Mouse (Mus musculus): ENCODE measurements around the gene Lrp3. TPM values are rescaled to one million over a fixed set of nuclear protein-coding genes. Genes with fewer than 3 reads are reported as not detected.
"Not testable (repeated sequence)": the region's sequence is repeated elsewhere in the genome, so short reads cannot be mapped to it uniquely, and the experiment has no call there.

The Lrp3 gene
- not detected in 2 replicates for total RNA-seq (2014; fragmentation: Nextera tagmentation)
- total RNA-seq (2017), result 0.06 and 0.16 TPM in 2 replicates
- polyA plus RNA-seq (2012), result not detected in 2 replicates

DNA sequence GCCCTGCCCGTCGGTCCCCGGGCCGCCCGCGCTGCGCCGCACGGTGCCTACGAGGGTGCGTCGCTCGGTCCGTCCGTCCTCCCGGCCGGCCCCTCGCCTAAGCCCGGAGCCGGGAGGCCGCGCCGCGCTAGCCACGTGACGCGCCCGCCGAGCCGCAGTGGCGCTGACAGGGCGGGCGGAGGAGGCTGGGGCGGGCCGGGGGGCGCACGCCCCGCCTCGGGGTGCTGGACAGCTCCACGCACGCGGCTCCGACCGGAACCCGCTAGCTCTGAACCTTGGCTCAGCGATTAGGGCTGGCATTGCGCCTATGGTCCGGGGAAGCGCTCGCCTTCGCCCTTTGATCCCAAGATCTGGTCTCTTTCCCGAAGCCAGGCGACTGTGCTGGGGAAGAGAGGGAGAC lies at the start of gene Lrp3:
TSS of gene Lrp3 (minus strand) at position 274 of the 400 bp plus-strand sequence.
- Histone ChIP-seq H3K36me3 (replicated peaks) (no peaks in the 10 kb centered on the region), H3K4me1 (ENCODE audit: insufficient read depth, low read depth, low read length) (no peaks in the 10 kb centered on the region), H3K4me3 (ENCODE audit: low read depth, low read length) (no peak within 1 kb of the TSS), H3K27me3 (ENCODE audit: insufficient read depth, low read length) (no peaks in the 10 kb centered on the region), H3K9me3 (replicated peaks) (peaks cover 8% of the 10 kb centered on the region; the same call in 1 of the 2 replicates)
- TF ChIP-seq GATA2 (IDR thresholded peaks at IDR 0.05; ENCODE audit: borderline replicate concordance, low read depth, low read length), result no peak
- TF ChIP-seq CTCF (IDR thresholded peaks at IDR 0.05; ENCODE audit: low read depth, low read length), result no peak
- TF ChIP-seq POLR2AphosphoS5 (IDR thresholded peaks at IDR 0.05; ENCODE audit: insufficient replicate concordance, low read depth, low read length), result no peak
- TF ChIP-seq TAL1 (conservative IDR thresholded peaks at IDR 0.05; ENCODE audit: low read depth, low read length), result no peak
- ATAC-seq (ENCODE audit: extremely low read depth, insufficient number of reproducible peaks, low FRiP score, poor library complexity, severe bottlenecking), result no peak
- DNase-seq (ENCODE audit: low spot score), result no peak

DNA sequence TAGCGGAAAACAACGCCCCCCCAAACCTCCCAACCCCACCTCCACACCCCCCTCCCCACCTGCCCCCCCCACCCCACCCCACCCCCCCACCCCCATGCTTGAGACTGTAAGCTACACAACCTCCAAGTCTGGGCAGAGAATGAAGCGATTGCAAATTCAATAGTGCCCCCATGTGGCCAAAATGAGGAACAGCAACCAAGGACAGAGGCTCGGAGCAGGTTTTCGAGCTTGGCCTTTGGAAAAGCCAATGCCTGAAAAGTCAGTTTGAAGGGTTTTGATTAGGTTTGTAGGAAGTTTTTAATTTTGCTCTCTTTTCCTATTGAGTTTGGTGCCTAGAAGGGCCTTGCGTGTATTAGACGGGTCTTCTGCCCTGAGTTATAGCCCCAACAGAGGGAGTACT lies 49.4 kb upstream of the Lrp3 start:
- no peaks in the 10 kb centered on the region for H3K9me3 ChIP-seq (replicated peaks)
- no peaks in the 10 kb centered on the region for H3K36me3 ChIP-seq (replicated peaks)
- H3K27me3 ChIP-seq (ENCODE audit: insufficient read depth, low read length), result peaks cover 10% of the 10 kb centered on the region; the same call in 1 of the 2 replicates
- DNase-seq (ENCODE audit: low spot score) (peak; percentile 33), ATAC-seq (ENCODE audit: extremely low read depth, insufficient number of reproducible peaks, low FRiP score, poor library complexity, severe bottlenecking) (no peak)
- TF ChIP-seq CTCF (IDR thresholded peaks at IDR 0.05; ENCODE audit: low read depth, low read length) (peak; percentile 52), GATA1 (IDR thresholded peaks at IDR 0.05; ENCODE audit: borderline replicate concordance, low read length) (no peak), POLR2AphosphoS5 (IDR thresholded peaks at IDR 0.05; ENCODE audit: insufficient replicate concordance, low read depth, low read length) (no peak)
- no peaks in the 10 kb centered on the region for H3K4me1 ChIP-seq (ENCODE audit: insufficient read depth, low read depth, low read length)
- no peak overlapping the region for H3K4me3 ChIP-seq (ENCODE audit: low read depth, low read length)

DNA sequence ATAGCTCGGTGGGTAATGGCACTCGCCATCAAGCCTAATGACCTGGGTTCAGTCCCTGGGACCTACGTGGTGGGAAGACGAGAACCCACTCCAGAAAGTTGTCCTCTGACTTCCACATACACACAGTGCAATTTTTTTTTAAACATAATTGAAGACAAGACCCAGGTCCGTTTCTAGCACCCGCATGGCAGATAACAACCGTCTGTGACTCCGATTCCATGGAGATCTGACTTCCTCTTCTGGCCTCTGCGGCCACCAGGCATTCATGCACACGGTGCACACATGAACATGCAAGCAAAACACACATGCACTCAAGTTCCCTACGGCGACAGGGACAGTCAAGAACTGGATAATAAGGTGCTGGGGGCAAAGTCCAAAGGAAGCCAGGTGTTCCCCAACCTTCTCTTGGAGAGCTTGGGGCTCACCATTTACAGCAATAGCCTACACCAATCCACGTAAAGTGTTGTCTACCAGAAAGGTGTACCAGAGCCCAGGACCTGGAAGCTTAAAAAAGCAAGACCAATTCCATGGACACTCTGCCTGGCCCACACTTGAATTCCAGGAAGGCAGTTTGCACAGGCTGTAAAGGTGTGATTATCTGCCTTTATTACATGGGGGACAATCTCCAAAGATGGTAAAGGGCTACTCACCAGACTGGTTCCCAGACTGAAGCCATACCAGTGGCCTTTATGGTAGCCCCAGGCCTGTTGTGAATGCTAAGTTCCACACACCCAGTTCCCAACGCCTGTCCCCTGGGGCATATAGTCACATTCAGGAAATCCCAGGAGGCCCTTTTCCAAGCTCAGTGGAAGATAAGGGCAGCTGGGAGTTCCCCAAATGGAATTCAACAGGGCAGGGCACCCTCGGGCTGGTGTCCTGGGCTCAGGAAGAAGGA lies 48.5 kb upstream of the Lrp3 start:
- no peak for ATAC-seq (ENCODE audit: extremely low read depth, insufficient number of reproducible peaks, low FRiP score, poor library complexity, severe bottlenecking)
- H3K9me3 ChIP-seq (replicated peaks), result no peaks in the 10 kb centered on the region
- no peaks in the 10 kb centered on the region for H3K4me1 ChIP-seq (ENCODE audit: insufficient read depth, low read depth, low read length)
- H3K27me3 ChIP-seq (ENCODE audit: insufficient read depth, low read length), result peaks cover 10% of the 10 kb centered on the region; the same call in 1 of the 2 replicates
- TF ChIP-seq GATA1 (IDR thresholded peaks at IDR 0.05; ENCODE audit: borderline replicate concordance, low read length) (no peak), GATA2 (IDR thresholded peaks at IDR 0.05; ENCODE audit: borderline replicate concordance, low read depth, low read length) (no peak), POLR2AphosphoS5 (IDR thresholded peaks at IDR 0.05; ENCODE audit: insufficient replicate concordance, low read depth, low read length) (no peak), TAL1 (conservative IDR thresholded peaks at IDR 0.05; ENCODE audit: low read depth, low read length) (no peak), CTCF (IDR thresholded peaks at IDR 0.05; ENCODE audit: low read depth, low read length) (no peak)
- no peak overlapping the region for H3K4me3 ChIP-seq (ENCODE audit: low read depth, low read length)
- H3K36me3 ChIP-seq (replicated peaks), result no peaks in the 10 kb centered on the region
- no peak for DNase-seq (ENCODE audit: low spot score)

DNA sequence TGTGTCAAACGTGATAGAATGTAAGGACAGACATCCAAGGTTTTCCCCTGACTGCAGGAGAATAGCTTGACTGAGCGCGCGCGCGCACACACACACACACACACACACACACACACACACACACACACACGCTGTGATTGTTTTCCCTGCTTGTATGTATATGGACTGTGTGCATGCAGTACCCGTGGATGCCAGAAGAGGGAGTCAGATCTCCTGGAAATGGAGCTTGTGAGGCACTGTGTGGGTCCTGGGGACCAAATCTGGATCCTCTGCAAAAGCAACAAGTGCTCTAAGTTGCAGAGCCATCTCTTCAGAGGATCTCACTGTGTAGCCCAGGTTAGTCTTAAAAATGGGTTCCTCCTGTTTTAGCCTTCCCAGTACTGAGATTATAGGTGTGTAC lies 44.1 kb upstream of the Lrp3 start:
- Histone ChIP-seq H3K4me3 (ENCODE audit: low read depth, low read length) (no peak overlapping the region), H3K4me1 (ENCODE audit: insufficient read depth, low read depth, low read length) (no peaks in the 10 kb centered on the region), H3K36me3 (replicated peaks) (no peaks in the 10 kb centered on the region), H3K27me3 (ENCODE audit: insufficient read depth, low read length) (peaks cover 10% of the 10 kb centered on the region; the same call in 1 of the 2 replicates), H3K9me3 (replicated peaks) (no peaks in the 10 kb centered on the region)
- TF ChIP-seq CTCF (IDR thresholded peaks at IDR 0.05; ENCODE audit: low read depth, low read length), result no peak
- TF ChIP-seq TAL1 (conservative IDR thresholded peaks at IDR 0.05; ENCODE audit: low read depth, low read length), result no peak
- no peak for TF ChIP-seq GATA2 (IDR thresholded peaks at IDR 0.05; ENCODE audit: borderline replicate concordance, low read depth, low read length)
- no peak for TF ChIP-seq POLR2AphosphoS5 (IDR thresholded peaks at IDR 0.05; ENCODE audit: insufficient replicate concordance, low read depth, low read length)
- TF ChIP-seq GATA1 (IDR thresholded peaks at IDR 0.05; ENCODE audit: borderline replicate concordance, low read length), result no peak
- no peak for DNase-seq (ENCODE audit: low spot score)
- no peak for ATAC-seq (ENCODE audit: extremely low read depth, insufficient number of reproducible peaks, low FRiP score, poor library complexity, severe bottlenecking)

DNA sequence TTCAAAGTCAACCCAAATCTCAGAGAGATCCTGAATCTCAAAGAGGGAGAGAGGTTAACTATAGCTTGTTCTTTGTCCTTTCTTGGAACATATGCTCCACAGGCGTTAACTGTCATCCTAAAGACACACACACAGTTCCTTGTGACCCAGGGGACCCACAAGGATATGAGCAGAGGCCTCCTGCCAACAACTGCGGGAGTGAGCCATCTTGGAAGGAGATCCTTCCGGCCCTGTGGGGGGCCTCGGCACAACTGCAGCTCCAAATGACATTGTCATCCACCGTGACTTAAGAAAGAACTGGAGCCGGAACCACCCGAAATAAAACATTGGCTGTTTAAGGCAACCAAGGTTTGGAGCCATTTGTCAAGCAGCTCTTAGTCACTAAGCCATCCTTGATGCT lies 43.0 kb upstream of the Lrp3 start:
- H3K4me3 ChIP-seq (ENCODE audit: low read depth, low read length), result no peak overlapping the region
- H3K4me1 ChIP-seq (ENCODE audit: insufficient read depth, low read depth, low read length), result no peaks in the 10 kb centered on the region
- DNase-seq (ENCODE audit: low spot score) (no peak), ATAC-seq (ENCODE audit: extremely low read depth, insufficient number of reproducible peaks, low FRiP score, poor library complexity, severe bottlenecking) (no peak)
- TF ChIP-seq CTCF (IDR thresholded peaks at IDR 0.05; ENCODE audit: low read depth, low read length) (no peak), TAL1 (conservative IDR thresholded peaks at IDR 0.05; ENCODE audit: low read depth, low read length) (no peak), GATA1 (IDR thresholded peaks at IDR 0.05; ENCODE audit: borderline replicate concordance, low read length) (no peak), POLR2AphosphoS5 (IDR thresholded peaks at IDR 0.05; ENCODE audit: insufficient replicate concordance, low read depth, low read length) (no peak), GATA2 (IDR thresholded peaks at IDR 0.05; ENCODE audit: borderline replicate concordance, low read depth, low read length) (no peak)
- no peaks in the 10 kb centered on the region for H3K36me3 ChIP-seq (replicated peaks)
- H3K27me3 ChIP-seq (ENCODE audit: insufficient read depth, low read length), result peaks cover 10% of the 10 kb centered on the region; the same call in 1 of the 2 replicates
- H3K9me3 ChIP-seq (replicated peaks), result no peaks in the 10 kb centered on the region

DNA sequence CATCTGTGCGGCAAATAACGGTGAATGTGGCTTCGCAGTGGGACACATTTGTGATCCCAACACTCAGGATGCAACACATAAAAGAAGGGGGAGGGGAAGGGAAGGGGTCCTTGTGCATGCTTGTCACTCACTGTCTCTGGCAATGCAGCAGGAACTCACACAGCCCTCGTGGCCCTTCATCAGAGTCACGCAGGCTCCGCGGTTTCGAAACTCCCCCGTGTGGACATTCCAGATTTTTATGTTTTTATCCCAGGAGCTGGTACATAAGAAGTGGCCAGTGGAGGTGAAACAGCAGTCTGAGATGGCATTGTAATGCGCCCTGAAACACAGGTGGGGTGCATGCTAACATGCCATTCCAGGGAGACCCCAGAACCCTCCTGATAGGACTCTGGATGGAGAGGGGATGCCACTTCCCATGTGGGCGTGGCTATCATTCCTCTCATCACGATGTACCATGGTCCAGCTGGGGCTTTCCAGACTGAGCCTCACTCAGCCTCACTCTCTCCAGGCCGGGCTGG lies 36.8 kb upstream of the Lrp3 start:
- TF ChIP-seq CTCF (IDR thresholded peaks at IDR 0.05; ENCODE audit: low read depth, low read length) (no peak), POLR2AphosphoS5 (IDR thresholded peaks at IDR 0.05; ENCODE audit: insufficient replicate concordance, low read depth, low read length) (no peak), GATA2 (IDR thresholded peaks at IDR 0.05; ENCODE audit: borderline replicate concordance, low read depth, low read length) (no peak), GATA1 (IDR thresholded peaks at IDR 0.05; ENCODE audit: borderline replicate concordance, low read length) (no peak)
- DNase-seq (ENCODE audit: low spot score), result no peak
- H3K4me1 ChIP-seq (ENCODE audit: insufficient read depth, low read depth, low read length), result no peaks in the 10 kb centered on the region
- H3K36me3 ChIP-seq (replicated peaks), result no peaks in the 10 kb centered on the region
- H3K9me3 ChIP-seq (replicated peaks), result no peaks in the 10 kb centered on the region
- H3K4me3 ChIP-seq (ENCODE audit: low read depth, low read length), result no peak overlapping the region
- H3K27me3 ChIP-seq (ENCODE audit: insufficient read depth, low read length), result no peaks in the 10 kb centered on the region
- ATAC-seq (ENCODE audit: extremely low read depth, insufficient number of reproducible peaks, low FRiP score, poor library complexity, severe bottlenecking), result no peak

DNA sequence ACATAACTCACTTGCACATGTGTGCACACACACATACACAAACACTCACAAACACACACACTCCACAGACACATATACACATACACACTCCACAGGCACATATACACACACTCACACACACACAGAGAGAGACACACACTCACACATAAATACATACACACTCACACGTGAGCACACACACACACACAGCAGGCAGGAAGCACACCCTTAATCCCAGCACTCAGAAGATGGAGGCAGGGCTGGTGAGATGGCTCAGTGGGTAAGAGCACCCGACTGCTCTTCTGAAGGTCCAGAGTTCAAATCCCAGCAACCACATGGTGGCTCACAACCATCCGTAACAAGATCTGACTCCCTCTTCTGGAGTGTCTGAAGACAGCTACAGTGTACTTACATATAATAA lies 22.6 kb upstream of the Lrp3 start:
- not testable (repeated sequence) for H3K9me3 ChIP-seq (replicated peaks); DNase-seq (ENCODE audit: low spot score); H3K4me3 ChIP-seq (ENCODE audit: low read depth, low read length); H3K36me3 ChIP-seq (replicated peaks); H3K27me3 ChIP-seq (ENCODE audit: insufficient read depth, low read length); ATAC-seq (ENCODE audit: extremely low read depth, insufficient number of reproducible peaks, low FRiP score, poor library complexity, severe bottlenecking)
- H3K4me1 ChIP-seq (ENCODE audit: insufficient read depth, low read depth, low read length), result peaks cover 21% of the 10 kb centered on the region
